Mouse (Mus musculus): ENCODE data around the gene Fam198a. TPM values are rescaled to one million over a fixed set of nuclear protein-coding genes. Genes with fewer than 3 reads are reported as not detected.

The Fam198a gene
- polyA plus RNA-seq, 1 experiment from 2014 or later = 2.8 TPM

DNA sequence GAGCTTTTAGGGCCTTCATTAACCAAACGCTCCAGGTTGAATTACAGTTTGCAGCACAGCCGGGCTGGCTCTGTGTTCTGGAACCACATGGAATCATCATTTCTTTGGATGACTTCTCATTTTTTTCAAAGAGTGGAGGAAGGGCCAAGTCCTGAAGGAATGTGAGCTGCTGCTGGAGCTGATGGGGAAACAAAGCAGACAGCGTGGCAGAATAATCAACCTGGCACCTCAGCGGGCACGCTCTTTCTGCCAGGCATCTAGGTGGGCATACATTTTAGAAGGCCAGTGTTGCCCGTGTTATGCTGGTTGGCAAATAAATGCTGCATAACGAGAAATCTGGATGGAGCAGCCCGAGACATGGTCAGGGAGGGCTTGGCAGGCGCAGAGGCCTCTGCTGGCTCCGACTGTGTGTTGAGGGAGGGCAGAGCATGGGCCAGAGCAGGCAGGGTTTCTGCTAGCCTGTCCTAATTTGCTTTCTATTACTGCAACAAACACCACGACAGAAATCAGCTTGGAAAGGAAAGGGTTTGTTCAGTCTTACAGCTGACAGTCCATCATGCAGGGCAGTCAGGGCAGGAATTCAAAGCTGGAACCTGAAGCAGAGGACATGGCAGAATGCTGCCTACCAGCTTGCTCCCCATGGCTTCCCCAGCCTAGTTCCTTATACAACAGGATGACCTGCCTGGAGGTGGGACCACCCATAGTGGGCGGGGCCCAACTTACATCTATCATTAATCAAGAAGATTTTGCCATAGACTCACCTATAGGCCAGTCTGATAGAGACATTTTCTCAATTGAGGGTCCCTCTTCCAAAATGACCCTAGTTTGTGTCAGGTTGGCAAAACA lies 23.6 kb downstream of the Fam198a start:
- Histone ChIP-seq H3K4me3 (ENCODE audit: low read length) (no peak overlapping the region), H3K4me1 (ENCODE audit: insufficient read depth, low read length) (no peaks in the 10 kb centered on the region), H3K27me3 (ENCODE audit: insufficient read depth, low read length) (no peaks in the 10 kb centered on the region), H3K4me2 (replicated peaks; ENCODE audit: low read depth, low read length) (no peak overlapping the region), H3K36me3 (ENCODE audit: insufficient read depth, low read length) (no peaks in the 10 kb centered on the region), H3K9me3 (ENCODE audit: low read length) (no peaks in the 10 kb centered on the region), H3K9ac (replicated peaks; ENCODE audit: low read length) (no peak overlapping the region), H3K27ac (ENCODE audit: low read length) (no peak overlapping the region)
- ATAC-seq (ENCODE audit: low FRiP score, low TSS enrichment) = no peak
- 86% methylated on average over 12 of the region's 12 CpGs for WGBS

DNA sequence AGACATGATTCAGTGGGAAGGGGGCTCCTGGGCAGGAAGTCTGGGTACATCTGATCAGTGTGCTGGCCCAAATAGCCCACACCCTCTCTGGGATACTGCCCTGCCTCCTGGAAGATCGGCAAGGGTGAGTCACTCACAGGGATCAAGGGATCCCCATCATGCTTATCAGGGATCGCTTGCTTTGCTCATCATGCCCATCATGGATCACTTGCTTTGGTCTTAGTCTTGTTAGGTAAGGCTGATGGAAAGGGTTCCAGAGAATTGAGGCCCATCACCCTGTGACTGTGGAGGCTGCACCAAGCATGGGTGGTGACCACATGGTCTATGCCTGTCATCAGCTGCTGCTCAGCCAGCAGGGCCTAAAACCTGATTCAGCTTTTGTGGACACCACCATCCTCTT lies 24.5 kb downstream of the Fam198a start:
- H3K36me3 ChIP-seq (ENCODE audit: insufficient read depth, low read length) = no peaks in the 10 kb centered on the region
- no peak for ATAC-seq (ENCODE audit: low FRiP score, low TSS enrichment)
- H3K9me3 ChIP-seq (ENCODE audit: low read length) = no peaks in the 10 kb centered on the region
- H3K27ac ChIP-seq (ENCODE audit: low read length) = no peak overlapping the region
- H3K4me3 ChIP-seq (ENCODE audit: low read length) = no peak overlapping the region
- H3K4me1 ChIP-seq (ENCODE audit: insufficient read depth, low read length) = no peaks in the 10 kb centered on the region
- WGBS = 80% methylated on average over 2 of the region's 2 CpGs
- H3K9ac ChIP-seq (replicated peaks; ENCODE audit: low read length) = no peak overlapping the region
- no peak overlapping the region for H3K4me2 ChIP-seq (replicated peaks; ENCODE audit: low read depth, low read length)
- H3K27me3 ChIP-seq (ENCODE audit: insufficient read depth, low read length) = no peaks in the 10 kb centered on the region

DNA sequence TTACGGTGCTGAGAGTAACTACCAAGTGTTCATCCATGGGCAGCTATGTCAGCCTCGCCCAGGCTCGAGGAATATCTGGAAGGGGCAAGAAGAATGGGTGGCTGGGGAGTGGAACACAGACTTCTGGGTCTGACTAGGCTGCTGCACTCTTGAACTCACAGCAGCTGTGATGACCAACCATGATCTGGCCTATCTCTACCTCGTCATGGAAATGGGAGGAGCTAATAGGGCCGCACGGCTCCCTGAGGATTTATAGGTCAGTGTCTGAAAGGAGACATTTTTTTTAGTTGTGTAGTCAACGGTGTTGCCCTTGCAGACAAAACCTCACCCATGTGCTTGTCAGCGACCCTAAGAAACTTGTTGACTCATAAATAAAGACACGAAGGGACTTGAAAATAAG lies 30.3 kb downstream of the Fam198a start:
- Histone ChIP-seq H3K9ac (replicated peaks; ENCODE audit: low read length) (no peak overlapping the region), H3K4me2 (replicated peaks; ENCODE audit: low read depth, low read length) (no peak overlapping the region), H3K9me3 (ENCODE audit: low read length) (no peaks in the 10 kb centered on the region), H3K27me3 (ENCODE audit: insufficient read depth, low read length) (no peaks in the 10 kb centered on the region), H3K4me1 (ENCODE audit: insufficient read depth, low read length) (0 out of 2 replicates have a peak, but pooled peaks cover 4% of the 10 kb centered on the region), H3K27ac (ENCODE audit: low read length) (no peak overlapping the region), H3K36me3 (ENCODE audit: insufficient read depth, low read length) (0 out of 2 replicates have a peak, but pooled peaks cover 3% of the 10 kb centered on the region), H3K4me3 (ENCODE audit: low read length) (no peak overlapping the region)
- WGBS = 59% methylated on average over 9 of the region's 9 CpGs
- no peak for ATAC-seq (ENCODE audit: low FRiP score, low TSS enrichment)

DNA sequence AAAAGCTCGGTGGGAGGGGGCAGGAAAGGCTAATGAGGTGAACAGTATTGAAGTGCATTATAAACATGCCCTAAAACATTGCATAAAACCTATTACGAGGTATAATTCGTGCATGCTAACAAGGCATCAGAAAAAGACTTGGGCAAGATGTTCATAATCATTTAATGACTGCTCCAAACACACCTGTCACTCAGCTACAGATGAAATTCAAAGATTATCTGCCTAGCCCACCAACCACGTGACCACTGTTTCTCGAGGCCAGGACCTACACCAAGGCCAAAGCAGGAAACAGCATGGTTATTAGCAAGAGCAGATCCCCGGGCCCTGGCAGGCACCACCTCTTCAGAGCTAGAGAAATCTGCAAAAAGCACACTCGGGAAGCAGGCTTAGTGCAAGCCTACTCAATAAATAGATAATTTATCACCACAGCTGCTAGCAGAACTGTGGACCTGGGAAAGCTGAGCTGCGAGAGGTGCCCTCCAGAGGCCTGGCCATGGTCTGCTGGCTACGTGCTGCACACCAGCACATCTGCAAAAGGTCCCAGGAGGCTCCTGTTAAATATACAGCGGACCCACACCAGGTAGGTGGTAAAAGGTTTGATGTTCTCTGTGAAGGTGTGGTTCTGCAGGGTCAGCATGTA lies 30.8 kb downstream of the Fam198a start:
- no peak overlapping the region for H3K4me2 ChIP-seq (replicated peaks; ENCODE audit: low read depth, low read length)
- 0 out of 2 replicates have a peak, but pooled peaks cover 4% of the 10 kb centered on the region for H3K4me1 ChIP-seq (ENCODE audit: insufficient read depth, low read length)
- no peak overlapping the region for H3K9ac ChIP-seq (replicated peaks; ENCODE audit: low read length)
- 53% methylated on average over 10 of the region's 10 CpGs for whole genome bisulfite sequencing
- 0 out of 2 replicates have a peak, but pooled peaks cover 3% of the 10 kb centered on the region for H3K36me3 ChIP-seq (ENCODE audit: insufficient read depth, low read length)
- H3K9me3 ChIP-seq (ENCODE audit: low read length) = no peaks in the 10 kb centered on the region
- no peaks in the 10 kb centered on the region for H3K27me3 ChIP-seq (ENCODE audit: insufficient read depth, low read length)
- no peak overlapping the region for H3K27ac ChIP-seq (ENCODE audit: low read length)
- H3K4me3 ChIP-seq (ENCODE audit: low read length) = no peak overlapping the region
- ATAC-seq (ENCODE audit: low FRiP score, low TSS enrichment) = peak; percentile 39; the same call in 1 of the 2 replicates

DNA sequence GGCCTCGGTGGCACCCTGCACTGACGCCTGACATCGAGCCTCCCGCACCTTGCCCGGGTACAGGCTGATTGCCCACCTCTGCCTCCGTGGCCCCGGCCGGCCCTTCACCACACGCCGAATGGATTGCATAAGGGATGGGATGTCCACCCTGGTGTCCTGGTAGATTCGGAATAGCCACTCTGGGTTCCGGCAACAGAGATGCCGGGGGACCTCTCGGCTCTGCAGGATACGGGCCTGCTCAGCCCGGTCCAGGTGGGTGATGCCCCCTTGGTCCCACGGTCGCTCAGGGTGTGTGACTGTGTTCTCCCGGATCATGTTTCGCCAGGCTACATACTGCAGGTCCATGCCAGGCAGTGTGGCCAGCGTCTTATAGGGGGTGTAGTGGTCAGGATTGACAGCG lies 31.4 kb downstream of the Fam198a start:
- Histone ChIP-seq H3K27me3 (ENCODE audit: insufficient read depth, low read length) (no peaks in the 10 kb centered on the region), H3K4me2 (replicated peaks; ENCODE audit: low read depth, low read length) (no peak overlapping the region), H3K27ac (ENCODE audit: low read length) (no peak overlapping the region), H3K9ac (replicated peaks; ENCODE audit: low read length) (no peak overlapping the region), H3K4me1 (ENCODE audit: insufficient read depth, low read length) (0 out of 2 replicates have a peak, but pooled peaks cover 4% of the 10 kb centered on the region), H3K9me3 (ENCODE audit: low read length) (no peaks in the 10 kb centered on the region), H3K36me3 (ENCODE audit: insufficient read depth, low read length) (0 out of 2 replicates have a peak, but pooled peaks cover 3% of the 10 kb centered on the region), H3K4me3 (ENCODE audit: low read length) (no peak overlapping the region)
- ATAC-seq (ENCODE audit: low FRiP score, low TSS enrichment) = peak; percentile 21; the same call in 1 of the 2 replicates
- WGBS = 78% methylated on average over 22 of the region's 22 CpGs

DNA sequence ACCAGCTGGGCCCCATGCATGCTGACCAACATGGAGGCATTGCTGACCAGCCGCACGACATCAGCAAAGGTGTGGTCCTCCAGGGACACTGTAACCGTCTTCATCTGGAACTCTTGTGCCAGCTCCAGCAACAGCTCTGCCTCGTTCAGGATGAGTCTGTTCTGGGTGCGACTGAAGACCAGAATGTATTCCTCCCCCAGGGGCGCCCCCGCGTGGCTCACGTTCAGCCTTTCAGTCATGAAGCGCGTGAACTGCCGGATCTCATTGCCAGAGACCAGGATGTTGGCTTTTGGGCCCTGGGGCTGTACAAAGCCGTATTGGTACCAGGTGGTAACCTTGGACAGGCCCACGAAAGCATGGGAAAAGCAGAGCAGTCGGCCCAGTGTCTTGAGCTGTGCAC lies 31.9 kb downstream of the Fam198a start:
- Histone ChIP-seq H3K4me2 (replicated peaks; ENCODE audit: low read depth, low read length) (no peak overlapping the region), H3K27ac (ENCODE audit: low read length) (no peak overlapping the region), H3K9me3 (ENCODE audit: low read length) (no peaks in the 10 kb centered on the region), H3K4me3 (ENCODE audit: low read length) (no peak overlapping the region), H3K36me3 (ENCODE audit: insufficient read depth, low read length) (0 out of 2 replicates have a peak, but pooled peaks cover 3% of the 10 kb centered on the region), H3K4me1 (ENCODE audit: insufficient read depth, low read length) (0 out of 2 replicates have a peak, but pooled peaks cover 4% of the 10 kb centered on the region), H3K27me3 (ENCODE audit: insufficient read depth, low read length) (no peaks in the 10 kb centered on the region), H3K9ac (replicated peaks; ENCODE audit: low read length) (no peak overlapping the region)
- ATAC-seq (ENCODE audit: low FRiP score, low TSS enrichment) = no peak
- WGBS = 94% methylated on average over 15 of the region's 15 CpGs

DNA sequence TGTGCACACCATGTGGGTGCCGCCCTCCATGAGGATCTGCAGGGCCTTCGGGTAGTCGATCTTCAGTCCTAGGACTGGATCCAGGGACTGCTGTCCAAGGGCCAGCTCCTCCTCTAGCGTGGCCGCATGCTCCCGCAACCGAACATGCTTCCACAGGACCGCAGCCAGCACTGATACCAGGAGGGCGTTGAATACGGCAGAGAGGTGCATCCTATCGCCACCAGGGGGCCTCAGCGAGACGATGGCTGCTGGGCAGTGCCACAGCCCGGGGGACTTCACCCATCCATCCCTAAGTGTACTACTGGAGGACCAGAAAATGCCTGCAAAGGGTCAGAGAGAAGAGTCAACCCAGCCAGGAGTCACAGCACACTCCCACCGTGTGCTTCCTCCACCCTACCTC lies 32.7 kb downstream of the Fam198a start:
- H3K9ac ChIP-seq (replicated peaks; ENCODE audit: low read length) = no peak overlapping the region
- no peak overlapping the region for H3K27ac ChIP-seq (ENCODE audit: low read length)
- no peaks in the 10 kb centered on the region for H3K9me3 ChIP-seq (ENCODE audit: low read length)
- 0 out of 2 replicates have a peak, but pooled peaks cover 3% of the 10 kb centered on the region for H3K36me3 ChIP-seq (ENCODE audit: insufficient read depth, low read length)
- H3K27me3 ChIP-seq (ENCODE audit: insufficient read depth, low read length) = no peaks in the 10 kb centered on the region
- peak; percentile 40; the same call in 1 of the 2 replicates for ATAC-seq (ENCODE audit: low FRiP score, low TSS enrichment)
- 52% methylated on average over 15 of the region's 15 CpGs for WGBS
- H3K4me2 ChIP-seq (replicated peaks; ENCODE audit: low read depth, low read length) = no peak overlapping the region
- H3K4me3 ChIP-seq (ENCODE audit: low read length) = no peak overlapping the region
- H3K4me1 ChIP-seq (ENCODE audit: insufficient read depth, low read length) = 0 out of 2 replicates have a peak, but pooled peaks cover 4% of the 10 kb centered on the region

DNA sequence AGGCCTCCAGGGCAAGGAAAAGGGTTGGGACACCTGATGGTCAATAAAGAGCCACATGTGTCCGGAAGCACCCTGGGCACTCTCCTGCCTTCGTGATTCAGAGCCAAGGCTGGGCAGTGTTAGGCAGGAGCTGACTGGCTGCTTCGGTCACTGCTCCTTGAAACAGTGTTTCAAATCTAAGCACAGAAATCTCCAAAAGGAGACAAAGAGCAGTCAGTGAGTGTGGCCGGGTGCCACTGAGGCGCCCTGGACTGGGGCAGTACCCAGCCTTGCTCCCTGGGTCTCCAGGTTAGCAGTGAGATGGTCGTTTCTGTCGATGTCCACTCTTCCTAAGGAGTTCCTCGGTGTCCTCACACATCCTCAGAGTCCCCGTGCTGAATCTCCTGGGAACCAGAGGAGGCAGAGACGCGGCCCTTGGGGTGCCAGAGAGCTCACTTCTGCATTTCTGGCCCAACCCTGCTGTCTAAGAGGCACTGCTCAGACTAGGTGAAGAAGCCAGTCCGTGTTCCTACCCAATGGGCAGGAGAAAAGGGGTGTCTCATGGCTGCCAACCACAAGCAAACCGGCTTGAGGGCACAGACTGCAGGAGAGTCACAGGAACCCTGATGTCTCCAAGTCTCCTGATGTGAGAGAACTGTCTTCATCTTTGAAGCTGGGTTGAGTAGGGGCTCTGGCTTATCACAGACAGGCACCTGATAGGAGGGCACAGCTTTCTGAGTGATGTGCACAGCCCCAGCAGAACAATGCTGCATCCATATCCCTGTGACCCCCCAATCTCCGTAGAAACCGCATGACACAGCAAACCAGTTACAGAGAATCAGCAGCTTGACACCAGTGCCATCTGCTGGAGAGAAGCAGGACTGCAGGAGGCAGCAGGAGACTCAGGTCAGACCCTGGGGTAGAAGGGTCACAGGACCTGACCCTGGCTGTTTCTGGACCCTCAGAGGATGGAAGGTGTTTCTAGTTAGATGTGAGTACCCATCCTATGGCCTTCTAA lies 34.0 kb downstream of the Fam198a start:
- no peak for ATAC-seq (ENCODE audit: low FRiP score, low TSS enrichment)
- H3K4me1 ChIP-seq (ENCODE audit: insufficient read depth, low read length) = 0 out of 2 replicates have a peak, but pooled peaks cover 4% of the 10 kb centered on the region
- 67% methylated on average over 15 of the region's 15 CpGs for WGBS
- no peak overlapping the region for H3K27ac ChIP-seq (ENCODE audit: low read length)
- H3K9ac ChIP-seq (replicated peaks; ENCODE audit: low read length) = no peak overlapping the region
- 0 out of 2 replicates have a peak, but pooled peaks cover 3% of the 10 kb centered on the region for H3K36me3 ChIP-seq (ENCODE audit: insufficient read depth, low read length)
- no peak overlapping the region for H3K4me2 ChIP-seq (replicated peaks; ENCODE audit: low read depth, low read length)
- no peaks in the 10 kb centered on the region for H3K27me3 ChIP-seq (ENCODE audit: insufficient read depth, low read length)
- H3K9me3 ChIP-seq (ENCODE audit: low read length) = no peaks in the 10 kb centered on the region
- H3K4me3 ChIP-seq (ENCODE audit: low read length) = no peak overlapping the region

DNA sequence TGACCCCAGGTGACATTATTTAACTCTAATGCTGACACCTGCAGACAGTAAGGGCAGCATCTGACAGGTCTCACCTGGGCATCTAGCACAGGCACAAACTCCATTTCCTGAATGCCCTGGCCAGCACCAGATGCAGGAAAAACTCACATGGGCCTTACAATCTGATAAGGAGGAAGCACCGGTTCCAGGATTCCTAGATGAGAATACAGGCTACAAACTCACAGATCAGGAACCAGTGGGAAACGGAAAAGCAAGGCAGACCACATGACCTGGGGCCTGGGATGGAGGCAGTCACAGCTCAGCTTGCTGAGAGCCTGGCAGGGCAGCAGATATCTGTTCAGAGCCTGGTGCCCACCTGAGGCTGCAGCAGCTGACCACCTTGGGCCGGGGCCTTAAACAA lies 38.1 kb downstream of the Fam198a start:
- 70% methylated on average over 3 of the region's 3 CpGs for WGBS
- no peak overlapping the region for H3K27ac ChIP-seq (ENCODE audit: low read length)
- no peaks in the 10 kb centered on the region for H3K9me3 ChIP-seq (ENCODE audit: low read length)
- H3K27me3 ChIP-seq (ENCODE audit: insufficient read depth, low read length) = no peaks in the 10 kb centered on the region
- no peak overlapping the region for H3K9ac ChIP-seq (replicated peaks; ENCODE audit: low read length)
- no peaks in the 10 kb centered on the region for H3K36me3 ChIP-seq (ENCODE audit: insufficient read depth, low read length)
- H3K4me1 ChIP-seq (ENCODE audit: insufficient read depth, low read length) = no peaks in the 10 kb centered on the region
- H3K4me2 ChIP-seq (replicated peaks; ENCODE audit: low read depth, low read length) = no peak overlapping the region
- no peak overlapping the region for H3K4me3 ChIP-seq (ENCODE audit: low read length)
- ATAC-seq (ENCODE audit: low FRiP score, low TSS enrichment) = no peak
